Mouse (Mus musculus) CH12.LX (cell line): ENCODE data around the gene Me1.

Source experiments
- CHD1 ChIP-seq: IDR thresholded peaks from 2 replicates; pipeline ENCODE4 v1.6.1; 2012; ENCODE audit warnings: low read depth, low read length, improper control_type of control experiment, inconsistent platforms
- CTCF ChIP-seq, 2 experiments: IDR thresholded peaks in 1 of 2; conservative IDR thresholded peaks in 1 of 2; 2 replicates each; pipeline ENCODE4 v1.5.1; 2011 to 2012; ENCODE audit warnings: low read depth in 2 of 2, low read length in 2 of 2, improper control_type of control experiment in 1 of 2, inconsistent platforms in 1 of 2, mild to moderate bottlenecking in 1 of 2, moderate library complexity in 1 of 2
- EP300 ChIP-seq: IDR thresholded peaks from 2 replicates; pipeline ENCODE4 v1.6.1; 2011; ENCODE audit warnings: low read length, improper control_type of control experiment
- HCFC1 ChIP-seq: IDR thresholded peaks from 2 replicates; pipeline ENCODE4 v1.6.1; 2012; ENCODE audit warnings: low read depth, mild to moderate bottlenecking, inconsistent platforms, low read length, improper control_type of control experiment
- MEF2A ChIP-seq: IDR thresholded peaks from 2 replicates; pipeline ENCODE4 v1.6.1; 2014; ENCODE audit warnings: low read depth, mild to moderate bottlenecking, inconsistent platforms, low read length, improper control_type of control experiment, borderline replicate concordance
- MYC ChIP-seq: IDR thresholded peaks from 2 replicates; pipeline ENCODE4 v1.6.1; 2011; ENCODE audit warnings: low read depth, mild to moderate bottlenecking, improper control_type of control experiment, low read length
- POLR2A ChIP-seq: IDR thresholded peaks from 2 replicates; pipeline ENCODE4 v1.6.1; 2011; ENCODE audit warnings: low read depth, mild to moderate bottlenecking, improper control_type of control experiment, low read length
- RCOR1 ChIP-seq: conservative IDR thresholded peaks from 2 replicates; pipeline ENCODE4 v1.6.1; 2012; ENCODE audit warnings: low read depth, mild to moderate bottlenecking, inconsistent platforms, low read length, improper control_type of control experiment
- TCF12 ChIP-seq: IDR thresholded peaks from 2 replicates; pipeline ENCODE4 v1.6.1; 2014; ENCODE audit warnings: low read depth, mild to moderate bottlenecking, inconsistent platforms, low read length, improper control_type of control experiment
- ZMIZ1 ChIP-seq: IDR thresholded peaks from 2 replicates; pipeline ENCODE4 v1.6.1; 2012; ENCODE audit warnings: low read depth, mild to moderate bottlenecking, inconsistent platforms, low read length, improper control_type of control experiment
- ZNF384 ChIP-seq: IDR thresholded peaks from 2 replicates; pipeline ENCODE4 v1.6.1; 2012; ENCODE audit warnings: low read depth, low read length, improper control_type of control experiment, inconsistent platforms

DNA sequence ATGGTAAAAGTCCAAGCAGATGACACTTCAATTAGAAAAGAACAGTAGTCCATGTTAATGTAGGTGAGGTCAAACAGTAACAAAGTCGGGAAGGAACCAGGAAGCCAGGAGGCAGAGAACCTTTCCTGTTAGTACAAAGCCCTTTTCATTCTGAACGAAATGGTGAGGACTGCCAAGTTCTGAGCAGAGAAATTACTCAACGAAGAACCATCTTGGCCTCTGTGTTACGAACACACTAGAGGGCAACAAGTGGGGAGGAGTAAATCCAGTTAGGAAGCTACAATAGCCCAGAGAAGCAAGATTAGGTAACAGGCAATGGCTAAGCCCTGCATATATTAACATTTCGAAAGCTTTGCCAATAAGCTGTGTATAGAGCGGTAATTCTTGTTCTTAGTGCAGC is 57.0 kb downstream of the Me1 start:
- TF ChIP-seq ZNF384 (no peak), MYC (no peak), POLR2A (no peak), RCOR1 (no peak), HCFC1 (no peak), MEF2A (no peak), CTCF (conservative IDR thresholded peaks at IDR 0.05 in 1 of 2, IDR thresholded peaks at IDR 0.05 in 1 of 2; ENCODE audit: low read depth in 2 of 2, low read length in 2 of 2) (no peak), TCF12 (no peak), ZMIZ1 (no peak), CHD1 (no peak), EP300 (no peak)
